13 mouse cellular contexts compared by ENCODE assay signal in the genomic region with DNA sequence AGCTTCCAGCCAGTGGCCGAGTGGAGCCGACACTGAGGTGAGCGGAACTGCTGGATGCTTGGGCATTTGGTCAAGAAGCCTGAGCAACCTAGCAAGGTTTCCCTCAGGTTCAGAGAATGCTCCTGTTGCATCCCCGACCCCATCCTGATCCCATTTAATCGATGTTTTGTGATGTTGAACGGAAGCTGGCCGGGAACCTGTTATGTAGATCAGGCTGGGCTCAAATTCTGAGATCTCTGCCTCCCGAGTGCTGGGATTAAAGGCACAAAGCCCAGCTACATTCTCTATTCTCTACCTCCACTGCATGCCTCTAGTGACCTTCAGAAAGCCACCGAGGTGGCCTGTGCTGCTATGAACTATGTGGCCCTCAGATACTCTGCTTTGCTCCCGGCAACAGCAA.
"Had no signal": no experiment of that assay in that cellular context is flagged by ENCODE, and none has a peak within 500 bp of the region (broad histone marks: within the 10 kb centered on the region; RNA-seq: fewer than 3 reads in every experiment).

No protein-coding gene starts in this region.

- H3K9me3 ChIP-seq: lung, embryonic 15.5 days; midbrain, embryonic 13.5 days; midbrain, embryonic 15.5 days; neural tube, embryonic 12.5 days; stomach, embryonic 15.5 days had no signal

- H3K36me3 ChIP-seq: lung, embryonic 15.5 days; midbrain, embryonic 13.5 days; midbrain, embryonic 15.5 days; neural tube, embryonic 12.5 days; stomach, embryonic 15.5 days had no signal

- H3K4me3 ChIP-seq: lung, embryonic 15.5 days; megakaryocyte, embryonic 14.5 days; midbrain, embryonic 13.5 days; midbrain, embryonic 15.5 days; neural tube, embryonic 12.5 days; stomach, embryonic 15.5 days had no signal

- DNase-seq: lung, adult 2 months; lung, postnatal 14 days; lung, postnatal 36 days; right cerebral cortex, postnatal 14 days; thymus, adult 2 months; thymus, postnatal 25 days; thymus, postnatal 4 days had no signal

- H3K27me3 ChIP-seq: midbrain, embryonic 15.5 days had no signal
